12 mouse cellular contexts compared by ENCODE assay signal in genomic region chr19:55232136-55232535, GRCm38 (mm10). TPM values are rescaled to one million over a fixed set of nuclear protein-coding genes. Genes with fewer than 3 reads are reported as not detected.
A peak's percentile ranks its signal among the peaks of the same experiment; 100 is the strongest.
DNase-seq lines count a peak whose midpoint lies in the region; ATAC-seq lines count a peak whose summit lies in the region.
"Had no signal": no experiment of that assay in that cellular context is flagged by ENCODE, and none has a peak within 500 bp of the region (broad histone marks: within the 10 kb centered on the region; RNA-seq: fewer than 3 reads in every experiment).

No protein-coding gene starts in this region.

- no peak overlapping the region for H3K9ac ChIP-seq in embryonic facial prominence, embryonic 14.5 days (ENCODE audit: low read depth, low read length)
- no peak overlapping the region for H3K9ac ChIP-seq in hindbrain, embryonic 16.5 days (ENCODE audit: low read depth, low read length)
- H3K9ac ChIP-seq: embryonic facial prominence, embryonic 13.5 days; midbrain, embryonic 12.5 days had no signal

- DNase-seq in embryonic facial prominence, embryonic 14.5 days (ENCODE audit: low spot score), result peak; percentile 8
- DNase-seq in embryonic facial prominence, embryonic 10.5 days (ENCODE audit: low spot score), result no peak
- peak; percentile 76 for DNase-seq in adrenal gland, postnatal 10 days
- DNase-seq in heart, postnatal 4 days, result peak; percentile 42
- peak; percentile 65 for DNase-seq in lung, postnatal 25 days (ENCODE audit: low spot score)
- DNase-seq in right cerebral cortex, adult 2 months (ENCODE audit: low spot score in 2 of 2), result no peak
- DNase-seq: spleen, adult 18-20 months had no signal

- no peaks in the 10 kb centered on the region for H3K36me3 ChIP-seq in embryonic facial prominence, embryonic 14.5 days (ENCODE audit: control insufficient read depth, insufficient read depth, low read length)
- no peaks in the 10 kb centered on the region for H3K36me3 ChIP-seq in embryonic facial prominence, embryonic 10.5 days (replicated peaks)
- H3K36me3 ChIP-seq in hindbrain, embryonic 16.5 days (ENCODE audit: control insufficient read depth, insufficient read depth, low read length), result no peaks in the 10 kb centered on the region
- H3K36me3 ChIP-seq: embryonic facial prominence, embryonic 13.5 days; midbrain, embryonic 12.5 days had no signal

- no peaks in the 10 kb centered on the region for H3K9me3 ChIP-seq in embryonic facial prominence, embryonic 14.5 days (ENCODE audit: control insufficient read depth, low read length)
- H3K9me3 ChIP-seq in embryonic facial prominence, embryonic 10.5 days, result no peaks in the 10 kb centered on the region
- no peaks in the 10 kb centered on the region for H3K9me3 ChIP-seq in hindbrain, embryonic 16.5 days (ENCODE audit: control insufficient read depth, low read length)
- H3K9me3 ChIP-seq: embryonic facial prominence, embryonic 13.5 days; midbrain, embryonic 12.5 days had no signal

- H3K4me3 ChIP-seq in embryonic facial prominence, embryonic 14.5 days (ENCODE audit: low read depth, low read length), result no peak overlapping the region
- no peak overlapping the region for H3K4me3 ChIP-seq in embryonic facial prominence, embryonic 10.5 days
- H3K4me3 ChIP-seq in hindbrain, embryonic 16.5 days (ENCODE audit: low read length), result no peak overlapping the region
- H3K4me3 ChIP-seq: embryonic facial prominence, embryonic 13.5 days; midbrain, embryonic 12.5 days had no signal

- H3K27ac ChIP-seq in embryonic facial prominence, embryonic 14.5 days (replicated peaks; ENCODE audit: low read depth, low read length), result no peak overlapping the region
- no peak overlapping the region for H3K27ac ChIP-seq in embryonic facial prominence, embryonic 10.5 days (replicated peaks)
- no peak overlapping the region for H3K27ac ChIP-seq in hindbrain, embryonic 16.5 days (ENCODE audit: low read depth, low read length)
- H3K27ac ChIP-seq: embryonic facial prominence, embryonic 13.5 days; hindbrain, postnatal 0 days; midbrain, embryonic 12.5 days had no signal

- ATAC-seq in embryonic facial prominence, embryonic 14.5 days (ENCODE audit: low read depth), result no peak
- no peak for ATAC-seq in hindbrain, embryonic 16.5 days
- no peak for ATAC-seq in frontal cortex, adult (ENCODE audit: low TSS enrichment)
- ATAC-seq: hindbrain, postnatal 0 days had no signal

- H3K27me3 ChIP-seq in embryonic facial prominence, embryonic 14.5 days (replicated peaks; ENCODE audit: control insufficient read depth, insufficient read depth, low read length), result no peaks in the 10 kb centered on the region
- H3K27me3 ChIP-seq in embryonic facial prominence, embryonic 10.5 days (replicated peaks; ENCODE audit: low read depth, poor library complexity, severe bottlenecking), result no peaks in the 10 kb centered on the region
- no peaks in the 10 kb centered on the region for H3K27me3 ChIP-seq in hindbrain, embryonic 16.5 days (replicated peaks; ENCODE audit: control insufficient read depth, insufficient read depth, low read length)
- H3K27me3 ChIP-seq: embryonic facial prominence, embryonic 13.5 days; midbrain, embryonic 12.5 days had no signal

- 54% methylated on average over 8 of the region's 8 CpGs for WGBS in embryonic facial prominence, embryonic 14.5 days
- WGBS in embryonic facial prominence, embryonic 10.5 days, result 67% methylated on average over 8 of the region's 8 CpGs
- WGBS in hindbrain, embryonic 16.5 days, result 55% methylated on average over 8 of the region's 8 CpGs

- H3K4me2 ChIP-seq in embryonic facial prominence, embryonic 14.5 days (ENCODE audit: low read depth, low read length), result no peak overlapping the region
- no peak overlapping the region for H3K4me2 ChIP-seq in hindbrain, embryonic 16.5 days (ENCODE audit: low read length)
- H3K4me2 ChIP-seq: embryonic facial prominence, embryonic 13.5 days; midbrain, embryonic 12.5 days had no signal

- no peaks in the 10 kb centered on the region for H3K4me1 ChIP-seq in embryonic facial prominence, embryonic 14.5 days (ENCODE audit: control insufficient read depth, insufficient read depth, low read length)
- H3K4me1 ChIP-seq in embryonic facial prominence, embryonic 10.5 days, result peaks cover 4% of the 10 kb centered on the region; the same call in 1 of the 2 replicates
- no peaks in the 10 kb centered on the region for H3K4me1 ChIP-seq in hindbrain, embryonic 16.5 days (ENCODE audit: control insufficient read depth, insufficient read depth, low read depth, low read length)
- H3K4me1 ChIP-seq: embryonic facial prominence, embryonic 13.5 days had no signal

RNA-seq across cellular contexts. Expression of gene Gucy2g, which starts 8.9 kb away (rescaled TPM):
- polyA plus RNA-seq in embryonic facial prominence, embryonic 14.5 days (2014; fragmentation: Nextera tagmentation; extraction: Ambion mirVana), result 0.06 TPM in 1 of 2 replicates, not detected in the other
- polyA plus RNA-seq in embryonic facial prominence, embryonic 10.5 days (2016; fragmentation: Nextera tagmentation; extraction: Ambion mirVana), result not detected in 2 replicates
- not detected for total RNA-seq in adrenal gland, postnatal 10 days (2021)
- total RNA-seq in heart, postnatal 4 days (2021), result not detected
- 0.05 and 0.06 TPM in 2 replicates for polyA plus RNA-seq in hindbrain, embryonic 16.5 days (2015; fragmentation: Nextera tagmentation; extraction: Ambion mirVana)
- total RNA-seq: hindbrain, postnatal 0 days had no signal
- polyA plus RNA-seq: midbrain, embryonic 12.5 days had no signal

RNA-seq across cellular contexts. Expression of gene Acsl5, which starts 19.6 kb away (rescaled TPM):
- 31.0 and 36.4 TPM in 2 replicates for polyA plus RNA-seq in embryonic facial prominence, embryonic 14.5 days (2014; fragmentation: Nextera tagmentation; extraction: Ambion mirVana)
- polyA plus RNA-seq in embryonic facial prominence, embryonic 10.5 days (2016; fragmentation: Nextera tagmentation; extraction: Ambion mirVana), result 24.0 and 27.4 TPM in 2 replicates
- total RNA-seq in adrenal gland, postnatal 10 days (2021), result 100 to 1,000 TPM in 1 of 2 experiments, 10 to 100 TPM in 1; 89.8 to 143 TPM
- 10 to 100 TPM; 17.6 to 20.1 TPM for total RNA-seq in heart, postnatal 4 days (2021)
- 19.7 and 20.1 TPM in 2 replicates for polyA plus RNA-seq in hindbrain, embryonic 16.5 days (2015; fragmentation: Nextera tagmentation; extraction: Ambion mirVana)

RNA-seq across cellular contexts. Expression of gene Tectb, which starts 51.6 kb away (rescaled TPM):
- polyA plus RNA-seq in embryonic facial prominence, embryonic 14.5 days (2014; fragmentation: Nextera tagmentation; extraction: Ambion mirVana), result 1.6 and 2.4 TPM in 2 replicates
- not detected in 2 replicates for polyA plus RNA-seq in embryonic facial prominence, embryonic 10.5 days (2016; fragmentation: Nextera tagmentation; extraction: Ambion mirVana)
- under 1 TPM; 0.45 to 0.55 TPM for total RNA-seq in adrenal gland, postnatal 10 days (2021)
- total RNA-seq in heart, postnatal 4 days (2021), result under 1 TPM in 1 of 2 experiments, not detected in 1; 0.19 TPM
- 0.17 TPM in 1 of 2 replicates, not detected in the other for polyA plus RNA-seq in hindbrain, embryonic 16.5 days (2015; fragmentation: Nextera tagmentation; extraction: Ambion mirVana)
- polyA plus RNA-seq: embryonic facial prominence, embryonic 13.5 days had no signal

Comparison
In these comparisons a context has a peak if more than half of its experiments do, and no peak if none do; other contexts are left out.
1. DNase-seq: peak in embryonic facial prominence, embryonic 14.5 days (single experiment), adrenal gland, postnatal 10 days (single experiment), heart, postnatal 4 days (single experiment) and lung, postnatal 25 days (single experiment); none in embryonic facial prominence, embryonic 10.5 days (single experiment) and right cerebral cortex, adult 2 months (0 of 2).